Mouse (Mus musculus) stomach, embryonic 16.5 days (tissue): ENCODE data around the gene Gm45062. TPM values are rescaled to one million over a fixed set of nuclear protein-coding genes. Genes with fewer than 3 reads are reported as not detected.
A peak's percentile ranks its signal among the peaks of the same experiment; 100 is the strongest.

Source experiments
- ATAC-seq: fragments of 200-750 bp; cut with Nextera tagmentation; 2 replicates; pipeline ENCODE4 v1.8.0; 2017; ENCODE audit warnings: moderate number of reproducible peaks, moderate TSS enrichment; ENCODE audit not compliant: insufficient read depth, low FRiP score
- H3K27ac ChIP-seq: fragments of 300-500 bp; sonication (generic); 2 replicates; pipeline ENCODE4 v1.5.1; 2014; ENCODE audit warnings: low read length
- H3K27me3 ChIP-seq: fragments of 300-500 bp; sonication (generic); 2 replicates; pipeline ENCODE4 v1.6.1; 2014; ENCODE audit warnings: low read length, control low read depth, mixed read lengths; ENCODE audit not compliant: control insufficient read depth, insufficient read depth
- H3K36me3 ChIP-seq: fragments of 300-500 bp; sonication (generic); 2 replicates; pipeline ENCODE4 v1.6.1; 2014; ENCODE audit warnings: low read length; ENCODE audit not compliant: control insufficient read depth, insufficient read depth
- H3K4me1 ChIP-seq: fragments of 300-500 bp; sonication (generic); 2 replicates; pipeline ENCODE4 v1.6.1; 2014; ENCODE audit warnings: low read length, control low read depth, mixed read lengths; ENCODE audit not compliant: control insufficient read depth, insufficient read depth
- H3K4me2 ChIP-seq: fragments of 300-500 bp; sonication (generic); 2 replicates; pipeline ENCODE4 v1.6.1; 2014; ENCODE audit warnings: low read depth, low read length, mixed read lengths
- H3K4me3 ChIP-seq: fragments of 300-500 bp; sonication (generic); replicated peaks from 2 replicates; pipeline ENCODE4 v1.5.1; 2014; ENCODE audit warnings: mild to moderate bottlenecking, low read length
- H3K9ac ChIP-seq: fragments of 300-500 bp; sonication (generic); 2 replicates; pipeline ENCODE4 v1.6.1; 2014; ENCODE audit warnings: low read length
- H3K9me3 ChIP-seq: fragments of 300-500 bp; sonication (generic); replicated peaks from 2 replicates; pipeline ENCODE4 v1.6.1; 2016; ENCODE audit warnings: low read length, control low read depth; ENCODE audit not compliant: control insufficient read depth
- WGBS: fragments of 180-500 bp; shearing (Covaris S2); extraction: QIAGEN DNeasy Blood & Tissue Kit; methylation state at CpG from one replicate; pipeline ENCODE4 v1.1.7; 2014; 5-methylcytosine and 5-hydroxymethylcytosine counted together
- polyA plus RNA-seq: library from polyadenylated mRNA; unstranded; fragments of >200 nt; fragmentation: Nextera tagmentation; extraction: Ambion mirVana; gene quantifications from 2 replicates; pipeline ENCODE4 v1.2.1, GENCODE M21; 2015

Gene Gm45062
- polyA plus RNA-seq, 1 experiment from 2014 or later = 12.2 TPM

DNA sequence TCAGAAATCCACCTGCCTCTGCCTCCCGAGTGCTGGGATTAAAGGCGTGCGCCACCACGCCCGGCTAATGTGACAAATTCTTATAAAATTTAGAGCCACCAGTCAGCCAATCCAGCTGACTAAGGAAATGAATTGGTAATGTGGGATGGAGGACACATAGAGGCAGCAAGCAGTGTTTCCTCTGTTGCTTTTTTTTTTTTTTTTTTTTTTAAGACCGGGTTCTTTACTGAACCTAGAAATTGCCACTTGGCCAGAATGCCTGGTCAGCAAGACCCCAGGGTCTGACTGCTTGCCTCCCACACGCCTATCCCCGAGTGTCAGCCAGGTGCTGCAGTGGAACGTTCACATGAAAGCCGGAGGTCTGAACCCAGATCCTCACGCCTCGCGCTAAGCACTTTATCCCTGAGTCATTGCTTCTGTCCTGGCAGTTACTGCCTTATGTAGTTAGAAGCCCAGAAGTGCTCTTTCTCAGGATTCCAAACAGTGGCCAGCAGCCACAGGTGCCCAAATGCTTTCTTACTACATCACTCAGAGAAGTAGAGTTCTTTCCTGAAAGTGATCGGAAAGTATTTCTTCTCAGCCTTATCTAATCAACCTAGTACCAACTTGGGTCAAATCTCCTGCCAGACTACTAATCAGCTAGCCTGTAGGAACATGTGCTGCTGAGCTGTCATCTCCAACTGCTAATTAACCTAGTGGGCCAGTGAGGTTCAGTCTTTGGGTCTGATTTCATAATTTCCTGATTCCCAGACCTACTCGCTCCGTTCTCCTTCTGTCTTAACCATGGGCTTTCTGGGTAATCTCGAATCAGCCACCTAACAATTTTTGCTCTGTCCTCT lies 225.4 kb downstream of the Gm45062 start:
- H3K36me3 ChIP-seq = no peaks in the 10 kb centered on the region
- no peak for ATAC-seq
- H3K9me3 ChIP-seq = no peaks in the 10 kb centered on the region
- H3K4me3 ChIP-seq = no peak overlapping the region
- H3K9ac ChIP-seq = no peak overlapping the region
- no peak overlapping the region for H3K4me2 ChIP-seq
- H3K27me3 ChIP-seq = no peaks in the 10 kb centered on the region
- peaks cover 3% of the 10 kb centered on the region for H3K4me1 ChIP-seq
- H3K27ac ChIP-seq = no peak overlapping the region
- 90% methylated on average over 17 of the region's 17 CpGs for WGBS

DNA sequence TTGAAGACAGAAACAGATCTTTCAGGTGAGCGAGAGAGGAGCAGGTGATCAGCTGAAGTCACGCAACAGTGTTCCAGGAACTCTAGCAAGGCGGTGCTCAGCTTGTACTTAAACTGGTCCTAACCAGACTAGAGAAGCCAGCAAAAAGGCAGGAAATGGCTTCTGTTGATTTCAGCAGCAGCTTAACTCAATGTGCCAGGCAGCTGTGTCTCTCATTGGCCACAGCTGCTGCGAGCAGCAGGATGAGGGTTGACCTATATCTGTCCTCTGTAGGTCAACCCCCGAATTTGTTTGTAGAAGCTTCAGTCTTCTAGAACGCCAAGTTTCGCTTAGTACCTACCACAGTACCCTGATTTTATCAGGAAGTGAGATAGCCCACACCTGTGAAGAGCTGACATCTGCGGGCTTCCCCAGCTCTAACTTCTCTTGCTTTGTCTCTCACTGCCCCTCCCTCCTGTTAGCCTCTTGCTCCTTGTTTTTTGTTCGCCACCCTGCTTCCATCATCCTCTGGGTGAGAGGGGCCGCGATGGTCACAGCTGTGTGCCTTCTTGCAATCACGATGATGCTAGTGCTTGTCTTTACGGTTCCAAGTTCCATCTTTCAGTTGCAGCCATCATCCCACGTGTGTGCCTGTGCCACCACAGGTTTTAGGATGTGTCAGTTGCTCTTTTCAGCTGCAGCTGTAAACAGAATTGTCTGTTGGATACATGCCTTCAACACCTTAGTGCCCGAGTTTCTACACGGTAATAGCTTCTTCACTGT lies 226.3 kb downstream of the Gm45062 start:
- Histone ChIP-seq H3K9ac (peak overlapping the region; percentile 11; the same call in 1 of the 2 replicates), H3K4me2 (no peak overlapping the region), H3K4me1 (peaks cover 3% of the 10 kb centered on the region), H3K27me3 (no peaks in the 10 kb centered on the region), H3K4me3 (no peak overlapping the region), H3K27ac (no peak overlapping the region; the same call in 1 of the 2 replicates), H3K9me3 (no peaks in the 10 kb centered on the region), H3K36me3 (no peaks in the 10 kb centered on the region)
- ATAC-seq = peak; percentile 17; the same call in 1 of the 2 replicates
- WGBS = 66% methylated on average over 16 of the region's 16 CpGs

DNA sequence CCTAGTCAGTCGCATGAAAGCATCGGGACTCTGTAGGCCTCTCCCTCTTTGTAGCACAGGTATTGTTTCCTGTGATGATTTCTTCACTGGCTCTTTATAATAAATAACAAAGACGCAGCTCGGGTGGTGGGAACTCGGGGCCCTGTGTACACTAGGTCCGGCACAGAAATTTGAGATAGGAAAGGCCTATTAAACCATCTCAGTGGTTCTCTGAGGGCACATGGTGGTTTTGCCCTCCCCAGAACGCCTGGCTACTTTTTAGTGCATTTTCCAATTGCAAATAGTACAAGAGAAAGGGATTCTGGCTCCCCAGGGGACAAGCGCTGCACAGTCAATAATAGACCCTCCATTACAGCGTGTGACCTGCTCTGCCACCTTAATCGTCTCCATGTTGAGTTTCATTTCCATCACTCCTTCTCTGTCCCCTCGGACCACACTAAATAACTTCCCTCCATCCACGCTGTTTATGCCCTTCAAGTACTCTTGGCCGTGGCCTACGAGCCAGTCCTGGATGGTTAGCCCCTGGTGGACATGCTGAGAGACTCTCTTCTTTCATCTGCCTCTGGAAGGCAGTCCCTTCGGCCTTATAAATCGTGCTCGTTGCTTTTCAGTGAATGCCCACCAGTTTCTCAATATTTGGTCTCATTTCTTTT lies 227.3 kb downstream of the Gm45062 start:
- Histone ChIP-seq H3K27me3 (no peaks in the 10 kb centered on the region), H3K27ac (no peak overlapping the region), H3K4me3 (no peak overlapping the region), H3K4me2 (no peak overlapping the region), H3K4me1 (peaks cover 3% of the 10 kb centered on the region), H3K36me3 (no peaks in the 10 kb centered on the region), H3K9me3 (no peaks in the 10 kb centered on the region), H3K9ac (no peak overlapping the region)
- 89% methylated on average over 17 of the region's 17 CpGs for WGBS
- no peak for ATAC-seq

DNA sequence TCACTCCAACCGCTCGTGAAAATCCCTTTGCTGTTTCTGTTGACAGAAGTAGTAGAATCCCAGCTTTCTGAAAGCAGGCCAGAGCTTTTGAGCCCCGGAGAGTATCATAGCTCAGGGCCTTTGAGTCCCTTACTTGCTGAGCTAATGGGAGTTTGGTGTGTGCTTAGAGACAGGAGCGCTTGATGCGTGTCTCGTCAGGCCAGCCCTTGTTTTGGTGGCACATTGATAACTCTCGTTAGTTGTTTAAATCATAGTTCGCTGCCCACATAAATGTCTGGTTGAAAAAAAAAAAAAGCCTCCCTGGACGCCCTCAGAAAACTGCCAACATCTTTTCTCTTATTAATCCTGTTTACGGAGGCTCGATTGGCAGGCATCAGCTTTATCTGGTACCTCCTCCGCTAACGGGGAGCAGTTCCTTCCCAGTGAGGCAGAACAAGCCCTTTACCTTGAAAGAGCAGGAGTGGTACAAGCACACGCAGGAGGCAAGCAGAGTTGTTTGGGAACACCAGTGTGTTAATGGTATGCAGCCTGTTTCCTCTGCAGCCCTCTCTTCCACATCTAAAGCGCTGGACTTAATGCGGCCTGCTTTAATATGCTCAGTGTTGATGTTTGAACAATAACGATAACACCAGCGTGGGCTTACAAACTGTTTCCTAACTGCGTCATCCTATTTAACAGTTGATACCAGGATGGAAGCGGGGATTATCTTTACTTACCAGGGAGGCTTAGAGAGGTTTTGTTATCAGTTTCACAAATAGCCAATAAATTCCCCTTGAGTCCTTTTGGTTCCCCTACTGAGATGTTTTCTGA lies 228.0 kb downstream of the Gm45062 start:
- no peak overlapping the region for H3K9ac ChIP-seq
- H3K27me3 ChIP-seq = no peaks in the 10 kb centered on the region
- 57% methylated on average over 20 of the region's 20 CpGs for WGBS
- H3K27ac ChIP-seq = no peak overlapping the region
- no peaks in the 10 kb centered on the region for H3K9me3 ChIP-seq
- ATAC-seq = no peak
- no peak overlapping the region for H3K4me2 ChIP-seq
- H3K4me3 ChIP-seq = no peak overlapping the region
- peaks cover 3% of the 10 kb centered on the region for H3K4me1 ChIP-seq
- no peaks in the 10 kb centered on the region for H3K36me3 ChIP-seq

DNA sequence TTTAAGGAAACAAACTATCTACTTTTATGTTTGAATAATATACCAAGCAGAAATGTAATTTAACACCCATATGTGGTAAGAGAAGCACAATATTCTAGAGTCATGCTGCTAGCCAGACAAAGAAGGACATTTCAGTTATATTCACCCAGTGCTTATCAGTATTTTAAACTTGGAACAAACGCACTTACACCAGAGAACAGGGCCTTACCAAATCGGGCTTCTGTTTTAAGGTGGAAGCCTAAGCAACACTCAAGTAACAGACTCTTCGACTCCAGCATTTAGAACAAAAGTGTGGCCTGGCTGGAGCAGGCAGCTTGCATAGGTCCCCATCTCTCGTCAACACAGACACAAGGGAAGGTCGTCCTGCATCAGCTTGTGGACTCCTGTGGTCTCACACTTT lies 229.0 kb downstream of the Gm45062 start:
- H3K9ac ChIP-seq = no peak overlapping the region
- H3K4me3 ChIP-seq = no peak overlapping the region
- no peak for ATAC-seq
- H3K4me2 ChIP-seq = no peak overlapping the region
- no peaks in the 10 kb centered on the region for H3K36me3 ChIP-seq
- no peaks in the 10 kb centered on the region for H3K27me3 ChIP-seq
- peaks cover 3% of the 10 kb centered on the region for H3K4me1 ChIP-seq
- H3K9me3 ChIP-seq = no peaks in the 10 kb centered on the region
- H3K27ac ChIP-seq = no peak overlapping the region
- 53% methylated on average over 5 of the region's 5 CpGs for WGBS

DNA sequence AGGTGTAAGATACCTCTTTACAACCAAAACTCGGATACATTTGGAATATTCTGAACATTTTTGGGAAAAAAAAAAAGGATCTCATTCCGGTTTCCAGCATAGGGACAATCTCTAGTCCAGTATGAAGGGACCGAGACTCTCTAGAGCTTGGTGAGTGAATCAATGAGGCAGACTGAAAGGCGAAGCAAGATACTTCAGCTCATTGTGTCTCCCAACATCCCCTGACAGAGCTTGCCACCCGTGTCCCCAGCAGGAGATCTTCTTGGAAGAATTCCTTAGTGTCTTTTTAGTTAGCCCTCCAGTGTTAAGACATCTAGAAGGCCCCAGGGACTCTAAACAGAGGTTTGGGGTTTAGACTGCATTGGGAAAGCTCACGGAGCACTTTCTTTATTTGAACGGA lies 230.0 kb downstream of the Gm45062 start:
- Histone ChIP-seq H3K9ac (no peak overlapping the region), H3K27ac (no peak overlapping the region), H3K27me3 (no peaks in the 10 kb centered on the region), H3K36me3 (no peaks in the 10 kb centered on the region), H3K4me1 (peaks cover 3% of the 10 kb centered on the region), H3K4me3 (no peak overlapping the region), H3K4me2 (no peak overlapping the region), H3K9me3 (no peaks in the 10 kb centered on the region)
- 88% methylated on average over 7 of the region's 7 CpGs for WGBS
- no peak for ATAC-seq

DNA sequence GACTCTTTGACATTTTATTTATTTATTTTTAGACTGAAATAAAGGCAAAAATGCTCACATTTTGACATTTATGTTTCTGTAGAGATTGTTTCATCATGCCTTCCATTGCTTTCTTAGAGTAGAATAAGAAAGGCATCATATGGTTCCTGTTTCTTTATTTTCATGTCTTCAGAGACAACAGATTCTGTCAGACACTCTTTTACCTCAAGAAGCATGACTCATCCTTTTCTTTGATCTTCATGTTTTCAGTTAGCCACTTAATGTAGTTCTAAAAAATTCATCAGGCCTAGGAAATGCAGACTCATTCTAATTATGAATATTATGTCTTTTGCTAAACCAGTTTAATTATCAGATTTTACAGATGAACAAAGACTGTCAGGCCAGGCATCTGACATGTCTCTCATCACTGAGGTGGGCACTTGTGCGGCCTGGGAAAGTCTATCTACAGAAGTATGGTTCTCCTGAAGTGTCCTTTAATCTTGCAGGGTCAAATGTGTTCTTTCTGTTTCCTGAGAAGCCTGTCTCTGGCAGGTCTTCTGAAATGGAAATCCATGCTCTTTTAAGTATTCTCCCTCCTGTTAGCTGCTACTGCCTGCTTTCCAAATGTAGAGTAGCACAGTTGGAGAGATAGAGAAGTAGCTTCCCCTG lies 230.8 kb downstream of the Gm45062 start:
- Histone ChIP-seq H3K27ac (no peak overlapping the region), H3K9ac (no peak overlapping the region), H3K36me3 (no peaks in the 10 kb centered on the region), H3K4me2 (no peak overlapping the region), H3K9me3 (no peaks in the 10 kb centered on the region), H3K27me3 (no peaks in the 10 kb centered on the region), H3K4me3 (no peak overlapping the region), H3K4me1 (peaks cover 3% of the 10 kb centered on the region)
- no peak for ATAC-seq
- 88% methylated on average over 1 of the region's 1 CpGs for WGBS

DNA sequence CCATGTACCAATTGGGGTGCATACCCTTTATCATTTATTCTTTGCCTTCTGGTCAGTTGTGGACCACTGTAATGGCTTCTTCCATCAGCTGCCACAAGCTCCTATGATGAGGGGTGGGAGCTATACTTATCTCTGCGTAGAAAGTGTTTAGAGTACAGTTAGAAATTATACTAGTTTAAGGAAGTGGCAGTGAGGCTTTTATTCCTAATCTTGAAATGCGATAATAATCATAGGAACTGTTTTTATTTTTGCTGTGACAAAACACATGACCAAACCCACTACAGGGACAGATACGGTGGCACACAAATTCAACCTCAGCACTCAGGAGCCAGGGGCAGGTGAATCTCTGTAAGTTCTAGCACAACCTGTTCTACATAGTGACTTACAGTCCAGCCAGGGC lies 233.0 kb downstream of the Gm45062 start:
- no peak for ATAC-seq
- no peaks in the 10 kb centered on the region; the same call in 1 of the 2 replicates for H3K4me1 ChIP-seq
- H3K27me3 ChIP-seq = no peaks in the 10 kb centered on the region
- no peak overlapping the region for H3K9ac ChIP-seq
- H3K27ac ChIP-seq = no peak overlapping the region
- no peak overlapping the region for H3K4me3 ChIP-seq
- no peaks in the 10 kb centered on the region for H3K36me3 ChIP-seq
- H3K4me2 ChIP-seq = no peak overlapping the region
- no peaks in the 10 kb centered on the region for H3K9me3 ChIP-seq
- 87% methylated on average over 3 of the region's 3 CpGs for WGBS
